Mouse (Mus musculus) embryo, embryonic 10.5 days (tissue): Measurements from ENCODE around the gene Apof.

ENCODE experiments used
- DNase-seq: peaks from one replicate; pipeline ENCODE4 v3.0.0-alpha.2; 2015; ENCODE audit warnings: low spot score

Gene Apof

DNA sequence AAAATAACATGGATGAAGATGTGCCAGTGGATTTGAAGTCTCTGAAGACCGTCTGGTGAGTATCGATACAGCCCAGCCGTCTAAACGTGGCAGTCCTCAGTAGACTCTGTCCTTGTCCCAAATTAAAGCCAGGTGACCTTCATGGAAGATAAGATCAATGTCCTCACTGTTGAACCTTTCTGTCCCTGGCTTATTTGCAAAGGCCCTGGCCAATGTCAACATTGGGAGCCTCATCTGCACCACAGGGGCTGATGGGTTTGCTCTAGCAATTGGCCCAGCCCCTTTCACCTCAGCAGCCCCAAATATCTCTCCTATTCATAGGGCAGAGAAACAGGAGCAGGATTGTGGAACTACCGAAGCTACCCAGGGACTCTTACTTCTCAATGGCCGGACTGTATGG is at the start of gene Apof:
Apof (plus strand) TSS at position 301 of the 400 bp plus-strand sequence.
- DNase-seq, result no peak

DNA sequence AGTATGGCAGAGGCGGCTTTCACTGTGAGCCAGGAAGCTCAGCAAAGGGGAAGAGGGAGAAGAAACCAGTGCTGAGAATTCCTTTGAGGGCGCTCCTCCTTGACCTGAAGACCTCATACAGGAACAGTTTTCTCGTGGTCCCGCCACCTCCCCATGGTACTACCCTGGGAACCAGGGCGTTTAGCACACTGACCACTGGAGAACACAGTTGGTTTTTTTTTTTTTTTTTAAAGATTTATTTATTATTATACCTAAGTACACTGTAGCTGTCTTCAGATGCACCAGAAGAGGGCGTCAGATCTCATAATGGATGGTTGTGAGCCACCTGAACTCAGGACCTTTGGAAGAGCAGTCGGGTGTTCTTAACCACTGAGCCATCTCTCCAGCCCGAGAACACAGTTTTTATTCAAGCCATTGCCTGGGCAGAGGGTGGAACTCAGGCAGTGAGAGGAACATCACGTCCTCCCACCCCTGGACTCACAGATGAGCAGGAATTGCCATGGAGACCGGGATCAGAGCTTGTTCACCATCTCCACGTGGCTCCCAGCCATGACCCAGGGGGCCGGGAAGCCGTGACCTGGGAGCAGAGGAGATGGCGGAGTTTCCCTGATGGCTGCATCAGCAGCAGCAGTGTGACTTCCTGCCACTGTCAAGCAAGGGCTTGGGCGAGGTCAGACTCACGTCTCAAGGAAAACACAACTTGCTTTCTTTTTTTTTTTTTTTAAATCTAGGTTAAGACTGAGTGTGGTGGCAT is 46.8 kb upstream of the Apof start:
- DNase-seq, result peak; percentile 21

DNA sequence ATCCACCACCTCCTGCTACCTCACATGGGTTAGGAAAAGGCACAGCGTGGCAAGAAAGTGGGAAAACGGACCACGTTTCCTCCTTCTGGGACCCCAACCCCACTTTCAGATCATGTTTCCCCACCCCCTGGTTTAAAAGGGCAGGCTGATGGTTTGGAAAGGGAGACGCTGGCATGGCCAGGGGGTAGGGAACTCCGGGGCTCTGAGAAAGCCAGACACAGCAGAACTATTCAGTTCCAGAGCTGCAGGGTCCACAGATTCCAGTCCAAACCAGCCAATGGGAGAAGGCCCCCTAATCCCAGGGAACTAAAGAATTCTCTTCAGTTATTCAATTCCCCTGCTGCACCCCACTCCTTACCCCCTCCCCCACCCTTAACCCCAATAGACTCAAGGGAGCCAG is 43.4 kb upstream of the Apof start:
- no peak for DNase-seq

DNA sequence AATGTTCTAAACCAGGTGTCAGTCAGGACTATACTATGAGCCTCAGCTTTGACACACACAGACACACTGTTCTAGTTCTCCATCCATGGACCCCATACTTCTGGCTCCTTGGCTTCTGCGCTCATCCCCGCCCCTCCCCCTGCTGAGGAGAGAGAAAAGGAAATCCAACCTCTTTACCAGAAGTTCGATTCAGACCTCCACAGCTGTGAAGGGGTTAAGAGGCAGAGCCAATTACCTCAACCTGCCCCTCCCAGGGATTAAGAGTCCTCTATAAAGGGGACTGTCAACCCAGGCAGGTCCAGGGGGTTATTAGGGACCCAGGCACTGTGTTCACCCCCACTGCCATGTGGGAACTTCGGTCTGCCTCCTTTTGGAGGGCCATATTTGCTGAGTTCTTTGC is 42.9 kb upstream of the Apof start, which contains the start of gene Mip:
Mip (plus strand) TSS at position 301 of the 400 bp plus-strand sequence.
- DNase-seq, result no peak

DNA sequence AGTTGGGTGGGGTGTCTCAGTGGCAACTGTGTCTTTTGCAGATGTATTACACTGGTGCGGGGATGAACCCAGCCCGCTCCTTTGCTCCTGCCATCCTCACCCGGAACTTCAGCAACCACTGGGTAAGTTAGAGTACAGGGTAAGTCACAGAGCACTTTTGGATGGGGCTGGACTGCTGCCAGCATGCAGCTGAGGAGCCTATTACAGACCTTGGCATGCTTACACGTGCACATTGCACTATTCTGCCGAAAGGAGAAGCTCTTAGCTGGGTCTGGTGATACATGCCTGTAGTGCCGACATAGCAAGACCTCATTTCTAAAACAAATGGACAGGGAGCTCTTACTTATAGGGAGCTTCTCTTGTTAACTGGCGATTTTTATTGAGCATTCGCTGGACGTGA is 40.9 kb upstream of the Apof start:
- no peak for DNase-seq

DNA sequence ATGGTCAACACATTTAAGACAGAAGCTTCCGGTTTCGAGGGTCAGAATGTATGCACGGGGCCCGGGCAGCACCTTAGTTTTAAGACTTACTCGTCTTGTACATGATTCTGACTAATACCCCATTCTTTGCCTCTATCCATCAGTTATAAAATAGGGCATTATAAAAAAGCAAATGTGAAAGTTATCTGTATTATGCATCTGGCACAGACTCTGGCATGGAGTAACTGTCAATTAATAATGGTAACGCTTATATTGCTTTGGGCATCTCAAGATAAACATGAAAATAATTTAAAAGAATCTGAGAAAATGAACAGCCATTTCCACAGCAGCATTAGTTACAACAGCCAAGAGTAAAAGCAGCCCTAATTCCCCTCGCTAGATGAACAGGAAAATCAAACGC is 40.5 kb upstream of the Apof start:
- DNase-seq, result no peak

DNA sequence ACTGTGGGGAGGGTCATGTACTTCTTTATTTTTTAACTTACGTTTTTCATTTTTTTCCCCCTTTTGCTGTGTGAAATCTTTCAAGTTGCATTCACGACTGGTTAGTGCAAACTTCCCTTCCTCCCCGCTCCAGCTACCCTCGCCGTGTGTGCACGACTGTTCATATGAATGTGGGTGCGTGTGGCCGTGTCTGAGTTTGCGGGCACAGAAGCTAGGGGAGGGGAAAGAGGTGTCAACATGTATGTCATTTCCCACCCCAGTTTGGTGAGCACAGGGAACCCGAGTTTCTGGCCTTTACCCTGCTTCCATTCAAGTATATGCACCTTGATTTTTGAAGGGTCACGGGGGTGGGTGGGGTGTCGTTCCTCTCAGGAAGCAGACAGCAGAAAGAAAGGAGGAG is 37.9 kb upstream of the Apof start:
- no peak for DNase-seq

DNA sequence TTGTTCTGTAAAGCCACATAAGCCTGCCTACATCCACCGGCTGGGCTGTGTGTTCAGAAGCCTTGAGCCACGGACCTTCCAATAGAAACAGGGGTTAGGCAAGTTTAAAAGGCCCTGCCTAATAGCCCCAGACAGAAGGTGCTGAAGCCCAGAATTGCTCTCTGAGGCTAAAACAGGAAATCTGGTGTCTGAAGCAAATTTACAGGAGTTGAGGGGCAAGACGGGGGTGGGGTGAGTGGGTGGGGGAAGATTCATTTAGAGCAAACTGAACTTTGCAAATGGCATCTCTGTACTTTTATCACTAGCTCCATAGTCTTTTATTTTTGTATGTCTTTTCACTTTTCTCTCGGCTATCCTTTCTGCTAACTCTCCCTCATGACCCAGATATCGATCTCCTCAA is 37.3 kb upstream of the Apof start:
- peak; percentile 44 for DNase-seq

DNA sequence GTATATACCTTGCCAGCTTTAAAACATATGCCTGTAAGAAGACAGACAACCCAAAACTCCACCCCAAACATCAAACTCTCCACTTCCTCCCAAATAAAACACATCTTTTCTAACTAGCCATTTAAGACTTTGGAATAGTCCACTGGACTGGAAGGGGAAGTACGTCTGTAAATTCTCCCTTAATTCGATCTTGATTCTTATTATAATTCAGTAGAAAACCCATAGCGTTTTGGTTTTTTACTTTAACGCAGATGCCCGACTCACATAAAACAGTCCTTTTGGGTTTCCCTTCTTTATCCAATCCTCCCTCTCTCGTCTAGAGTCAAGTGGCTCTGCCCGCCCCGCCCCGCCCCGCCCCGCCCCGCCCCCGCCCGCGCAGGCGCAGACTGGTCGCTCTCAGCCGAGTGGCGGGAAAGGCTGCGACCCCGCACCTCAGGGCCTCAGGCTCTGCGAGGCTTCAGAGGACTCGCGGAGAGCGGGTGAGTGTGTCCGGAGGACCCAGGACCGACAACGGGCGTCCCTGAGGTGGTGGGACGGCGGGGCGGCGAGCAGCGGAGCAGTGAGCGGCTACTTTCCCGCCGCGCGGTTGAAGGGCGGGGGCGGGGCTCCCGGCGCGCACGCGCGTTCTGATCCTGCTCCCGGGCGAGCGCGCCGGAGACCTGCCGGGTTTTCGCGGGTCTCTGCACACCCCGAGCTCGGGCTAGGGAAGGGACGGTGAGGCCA is 36.6 kb upstream of the Apof start, which contains the start of gene Timeless:
Timeless (plus strand) TSS at position 369 of the 723 bp plus-strand sequence.
- DNase-seq, result peak; percentile 86

DNA sequence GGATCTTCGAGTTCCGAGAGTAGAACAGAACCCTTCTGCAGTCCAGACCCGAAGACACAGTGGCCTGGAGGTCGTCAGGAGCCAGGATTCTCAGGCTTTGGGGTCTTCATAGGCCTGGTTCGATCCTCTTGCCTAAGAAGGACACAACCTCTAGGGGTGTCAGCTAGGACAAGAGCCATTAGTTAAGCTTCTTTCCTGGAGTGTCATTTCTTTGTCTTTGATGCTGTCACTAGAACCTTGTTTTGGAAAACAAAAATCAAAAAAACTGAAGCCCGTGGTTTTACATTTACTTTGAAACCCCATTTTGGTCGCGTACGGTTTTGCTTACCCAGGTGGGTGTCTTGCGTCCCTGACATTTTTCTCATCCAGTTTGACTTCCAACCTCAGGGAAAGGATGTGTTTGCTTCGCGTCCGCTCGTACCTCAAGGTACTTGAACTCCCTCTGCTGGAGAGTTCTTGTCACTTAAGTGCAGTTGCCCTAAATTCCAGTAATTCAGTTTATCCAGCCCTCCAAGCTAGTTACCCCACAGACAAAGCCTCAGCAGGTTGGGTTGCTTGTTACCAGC is 36.0 kb upstream of the Apof start:
- DNase-seq, result peak; percentile 91

DNA sequence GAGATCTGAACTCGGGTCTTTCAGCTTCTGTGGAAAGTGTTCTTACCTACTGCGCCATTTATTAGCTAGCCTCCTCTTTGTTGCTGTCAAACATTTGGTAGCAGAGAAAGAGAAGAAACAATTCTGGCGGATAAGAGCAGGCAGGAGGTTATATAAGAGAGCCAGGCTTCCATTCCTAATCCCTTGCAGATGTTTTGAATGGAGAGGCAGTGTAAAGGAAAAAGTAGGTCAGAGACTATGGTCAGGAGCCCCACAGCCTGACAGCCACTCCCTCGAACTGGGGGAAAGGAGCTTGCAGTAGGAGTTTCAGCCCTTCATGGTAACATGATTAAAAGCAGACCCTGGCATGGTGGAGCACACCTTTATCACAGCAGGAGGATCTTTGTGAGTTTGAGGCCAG is 32.1 kb upstream of the Apof start:
- no peak for DNase-seq

DNA sequence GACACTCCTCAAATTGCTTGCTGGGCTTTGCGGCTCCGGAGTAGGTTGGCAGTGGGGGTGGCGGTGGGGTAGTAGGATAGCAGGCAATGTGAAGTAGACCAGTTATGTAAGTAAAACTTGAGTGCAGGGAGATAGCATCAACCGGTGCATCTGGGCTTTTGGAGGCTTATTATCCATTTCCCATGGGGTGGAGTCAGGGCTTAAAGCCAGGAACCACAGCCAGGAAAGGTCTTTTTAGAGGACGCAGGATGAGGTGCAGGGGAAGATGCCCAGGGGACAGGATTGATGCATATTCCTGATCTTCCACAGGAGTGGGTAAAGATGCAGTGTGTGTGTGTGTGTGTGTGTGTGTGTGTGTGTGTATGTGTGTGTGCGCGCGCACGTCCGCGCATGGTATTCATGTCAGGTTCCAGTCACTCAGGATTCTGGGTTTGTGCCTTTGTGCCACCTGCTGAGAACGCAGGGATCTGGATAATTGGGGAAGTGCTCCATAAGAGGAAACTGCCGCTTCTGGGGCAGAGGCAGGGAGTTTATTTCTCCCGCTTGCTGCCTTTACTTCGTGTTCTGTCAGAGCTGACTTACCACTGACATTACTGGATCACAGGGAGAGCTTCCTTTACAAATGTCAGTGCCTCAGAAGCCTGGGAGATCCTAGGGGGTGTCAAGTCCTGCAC is 30.5 kb upstream of the Apof start:
- DNase-seq, result no peak

DNA sequence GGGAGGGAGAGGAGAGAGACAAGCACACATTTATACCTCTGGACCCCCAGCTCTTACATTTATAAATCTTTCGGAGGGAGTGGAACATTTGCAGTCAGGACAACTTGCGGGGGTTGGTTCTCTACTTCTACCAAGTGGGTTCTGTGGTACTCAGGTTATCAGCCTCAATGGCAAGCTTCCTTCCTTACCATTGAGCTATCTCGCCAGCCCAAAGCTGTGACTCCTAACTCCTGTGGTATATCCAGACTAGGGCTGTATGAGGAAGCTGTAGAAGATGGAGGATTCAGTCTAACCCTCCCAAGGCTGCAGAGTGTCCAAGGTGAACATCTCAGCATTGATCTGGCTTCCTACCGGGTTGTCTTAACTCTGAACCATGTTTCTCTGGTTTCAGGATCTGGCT is 29.3 kb upstream of the Apof start:
- DNase-seq, result no peak

DNA sequence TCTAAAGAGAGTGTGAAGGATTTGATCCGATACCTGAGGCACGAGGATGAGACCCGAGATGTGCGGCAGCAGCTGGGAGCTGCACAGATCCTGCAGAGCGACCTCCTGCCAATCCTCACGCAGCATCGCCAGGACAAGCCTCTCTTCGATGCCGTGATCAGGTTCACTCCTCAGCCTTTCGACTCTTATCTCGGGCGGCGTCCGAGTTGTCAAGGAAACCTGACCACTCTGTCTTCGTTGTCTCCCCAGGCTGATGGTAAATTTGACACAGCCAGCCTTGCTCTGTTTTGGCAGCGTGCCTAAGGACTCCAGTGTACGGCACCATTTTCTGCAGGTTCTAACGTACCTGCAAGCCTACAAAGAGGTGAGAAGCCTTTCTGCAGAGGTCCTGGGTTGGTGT is 28.3 kb upstream of the Apof start:
- DNase-seq, result no peak

DNA sequence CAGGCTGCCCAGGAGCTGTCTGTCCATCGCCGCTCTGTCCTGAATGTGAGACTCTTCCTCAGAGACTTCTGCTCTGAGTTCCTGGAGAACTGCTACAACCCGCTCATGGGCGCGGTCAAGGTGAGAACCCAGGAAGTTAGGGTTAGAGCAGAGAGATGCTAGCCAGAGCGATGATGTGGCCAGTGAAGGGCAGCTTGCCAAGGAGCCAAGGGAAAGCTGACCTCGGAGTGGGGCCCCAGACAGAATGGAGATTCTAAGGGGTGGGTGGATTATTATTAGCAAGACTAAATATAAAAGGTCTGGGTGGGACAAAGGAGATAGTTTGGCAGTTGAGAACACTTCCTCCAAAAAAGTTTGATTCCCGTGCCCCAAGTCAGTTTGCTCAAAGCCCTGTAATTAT is 25.2 kb upstream of the Apof start:
- DNase-seq, result no peak

DNA sequence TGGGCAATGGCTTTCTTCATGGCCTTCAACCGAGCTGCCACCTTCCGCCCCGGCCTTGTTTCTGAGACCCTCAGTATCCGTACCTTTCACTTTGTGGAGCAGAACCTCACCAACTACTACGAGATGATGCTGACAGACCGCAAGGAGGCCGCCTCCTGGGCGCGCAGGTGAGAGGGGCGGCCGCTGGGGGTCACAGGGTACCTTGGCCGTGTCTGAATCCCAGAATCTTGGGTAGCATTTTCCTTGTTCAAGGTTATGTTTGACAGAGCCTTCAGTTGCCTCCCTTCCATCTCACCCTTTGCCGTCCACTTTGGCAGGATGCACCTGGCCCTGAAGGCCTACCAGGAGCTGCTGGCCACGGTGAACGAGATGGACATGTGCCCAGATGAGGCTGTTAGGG is 24.4 kb upstream of the Apof start:
- DNase-seq, result no peak

DNA sequence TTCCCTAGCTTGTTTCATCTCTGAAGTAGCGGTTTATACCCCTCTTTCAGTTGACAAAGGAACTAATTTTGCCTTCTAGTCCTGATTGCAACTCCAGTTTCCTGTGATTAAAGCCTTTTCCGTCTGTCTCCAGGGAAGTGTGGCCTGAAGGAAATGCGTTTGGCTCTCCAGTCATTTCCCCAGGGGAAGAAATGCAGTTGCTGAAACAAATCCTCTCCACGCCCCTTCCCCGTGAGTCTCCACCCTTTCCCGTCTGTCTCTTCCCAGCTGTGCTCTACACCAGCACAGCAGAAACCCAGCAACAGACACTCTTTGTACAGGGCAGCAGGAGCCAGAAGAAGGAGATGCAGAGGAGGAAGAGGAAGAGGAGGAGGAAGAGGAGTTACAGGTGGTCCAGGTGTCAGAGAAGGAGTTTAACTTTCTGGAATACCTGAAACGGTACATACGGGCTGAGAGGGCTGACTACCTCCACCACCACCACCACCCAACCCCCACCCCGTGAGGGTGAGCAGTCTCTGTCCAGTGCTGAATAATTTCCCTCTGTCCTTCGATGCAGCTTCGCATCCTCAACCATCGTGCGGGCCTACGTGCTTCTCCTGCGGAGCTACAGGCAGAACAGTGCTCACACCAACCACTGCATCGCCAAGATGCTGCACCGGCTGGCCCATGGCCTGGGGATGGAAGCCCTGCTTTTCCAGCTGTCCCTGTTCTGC is 21.3 kb upstream of the Apof start:
- DNase-seq, result peak; percentile 17

DNA sequence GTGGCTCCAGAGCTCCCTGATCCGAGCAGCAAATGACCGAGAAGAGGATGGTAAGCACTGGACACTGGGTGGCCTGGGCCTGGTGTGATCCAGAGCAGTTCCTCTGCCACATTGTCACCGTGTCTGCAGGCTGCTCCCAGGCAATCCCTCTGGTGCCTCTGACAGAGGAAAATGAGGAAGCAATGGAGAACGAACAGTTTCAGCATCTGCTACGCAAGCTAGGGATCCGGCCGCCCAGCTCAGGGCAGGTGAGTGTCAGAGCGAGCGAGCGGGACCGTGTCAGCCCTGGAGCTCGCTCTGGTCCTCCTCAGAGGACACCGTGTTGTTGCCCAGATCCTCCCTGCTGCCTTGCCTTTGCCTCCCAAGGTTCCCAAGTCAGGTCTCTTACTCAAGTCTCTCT is 17.9 kb upstream of the Apof start:
- DNase-seq, result no peak

DNA sequence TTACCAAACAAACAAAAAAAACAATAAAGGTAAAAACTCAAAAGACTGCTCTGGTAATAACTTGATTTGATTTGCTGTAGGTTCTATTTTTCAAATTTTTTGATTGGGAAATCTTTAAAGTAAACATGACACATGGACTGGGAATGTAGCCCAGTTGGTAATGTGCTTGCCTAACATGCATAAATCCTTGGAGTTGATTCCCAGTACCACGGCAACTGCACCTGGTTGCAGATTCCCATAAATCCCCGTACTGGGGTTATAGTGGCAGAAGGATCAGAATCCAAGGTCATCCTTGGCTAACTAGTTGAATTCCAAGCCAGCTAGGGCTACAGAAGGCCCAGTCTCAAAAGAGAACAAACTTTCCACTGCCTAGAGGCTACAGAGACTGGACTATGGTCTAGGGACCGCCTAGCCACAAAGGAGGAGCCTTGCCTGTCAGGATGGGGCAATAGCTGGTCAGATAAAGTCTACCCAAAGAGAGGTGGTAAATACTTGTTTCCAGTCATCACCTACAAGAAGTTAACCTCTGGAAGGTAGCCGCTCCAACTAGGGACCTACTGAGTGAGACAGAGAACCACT is 14.7 kb upstream of the Apof start, which contains the start of gene Apon:
Apon (plus strand) TSS at position 420 of the 579 bp plus-strand sequence.
- no peak for DNase-seq

DNA sequence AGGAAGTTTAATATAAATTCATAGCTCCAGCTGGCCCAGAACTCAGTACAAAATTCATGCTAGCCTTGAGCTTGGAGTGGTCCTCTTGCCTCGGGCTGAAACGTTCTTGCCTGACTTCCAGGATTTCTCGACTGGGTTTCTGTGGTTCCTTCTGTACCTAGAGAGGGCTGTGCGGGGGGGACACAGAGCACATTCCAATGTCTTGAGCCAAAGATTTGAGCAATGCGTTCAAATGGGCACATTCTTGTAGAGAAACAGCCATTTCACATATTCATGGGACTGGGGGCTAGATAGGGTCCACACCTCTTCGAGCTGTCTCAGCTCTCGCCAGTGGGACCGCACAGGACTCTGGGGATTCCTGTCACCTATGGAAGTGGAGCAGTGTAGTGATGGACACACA is 12.5 kb upstream of the Apof start:
- DNase-seq, result no peak

DNA sequence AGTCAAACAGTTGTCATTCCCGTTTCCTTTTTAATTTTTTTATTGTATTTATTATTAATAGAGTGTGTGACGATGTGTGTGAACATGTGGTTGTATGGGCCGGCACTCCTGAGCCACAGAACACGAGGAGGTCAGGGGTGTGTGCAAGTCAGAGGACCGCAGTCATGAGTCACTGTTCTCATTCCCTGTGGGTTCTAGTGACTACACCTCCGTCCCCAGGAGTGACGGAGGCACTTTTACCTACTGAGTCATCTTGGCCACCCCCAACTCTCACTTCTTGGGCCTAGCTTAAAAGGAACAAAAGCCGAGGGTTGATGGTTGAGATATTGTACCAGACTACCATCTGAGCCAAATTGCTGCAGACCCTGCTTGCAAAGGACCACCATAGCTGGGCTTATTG is 12.1 kb upstream of the Apof start:
- no peak for DNase-seq

DNA sequence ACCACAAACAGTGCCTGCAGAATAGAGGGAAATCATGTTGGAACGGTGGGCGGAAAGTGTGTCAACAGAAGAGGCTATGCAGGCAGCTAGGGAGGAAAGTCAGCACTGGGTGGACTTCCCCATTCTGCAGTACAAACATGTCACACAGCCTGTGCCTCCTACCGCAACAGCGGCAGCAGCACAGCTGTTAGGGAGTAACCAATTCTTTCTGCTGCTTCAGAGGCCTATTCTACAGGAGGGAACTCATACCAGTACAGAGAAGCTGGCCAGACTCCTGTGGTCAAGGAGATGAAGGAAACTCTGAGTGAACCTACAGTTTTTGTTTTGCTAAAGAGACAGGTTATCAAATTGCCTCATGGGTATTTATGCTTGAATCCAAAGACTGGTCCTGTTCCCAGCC is 9.5 kb upstream of the Apof start:
- no peak for DNase-seq
